Comparison of ENCODE assay signal across 22 mouse cellular contexts in genomic region chr6:147636464-147636863, GRCm38 (mm10).
A peak's percentile ranks its signal among the peaks of the same experiment; 100 is the strongest.
DNase-seq lines count a peak whose midpoint lies in the region; TF ChIP-seq lines count a peak whose summit lies in the region.
"Had no signal": no experiment of that assay in that cellular context is flagged by ENCODE, and none has a peak within 500 bp of the region (broad histone marks: within the 10 kb centered on the region; RNA-seq: fewer than 3 reads in every experiment).

No protein-coding gene starts in this region.

- H3K36me3 ChIP-seq in heart, adult 2 months (ENCODE audit: control insufficient read depth, insufficient read depth, low read length), result peaks cover 3% of the 10 kb centered on the region; the same call in 1 of the 2 replicates
- H3K36me3 ChIP-seq in midbrain, embryonic 10.5 days, result 0 out of 2 replicates have a peak, but pooled peaks cover 4% of the 10 kb centered on the region
- H3K36me3 ChIP-seq: embryonic facial prominence, embryonic 12.5 days; forebrain, embryonic 12.5 days had no signal

- H3K9me3 ChIP-seq in midbrain, embryonic 10.5 days (replicated peaks), result no peaks in the 10 kb centered on the region
- H3K9me3 ChIP-seq: embryonic facial prominence, embryonic 12.5 days; forebrain, embryonic 12.5 days; G1E; heart, embryonic 13.5 days; hindbrain, embryonic 13.5 days had no signal

- H3K4me1 ChIP-seq in heart, adult 2 months (ENCODE audit: control insufficient read depth, insufficient read depth, low read length), result peaks cover 3% of the 10 kb centered on the region
- H3K4me1 ChIP-seq in midbrain, embryonic 10.5 days, result peaks cover 2% of the 10 kb centered on the region; the same call in 1 of the 2 replicates
- H3K4me1 ChIP-seq: forebrain, embryonic 12.5 days; heart, embryonic 13.5 days; hindbrain, embryonic 13.5 days had no signal

- no peak for TF ChIP-seq EP300 in heart, adult 2 months (IDR thresholded peaks at IDR 0.05; ENCODE audit: insufficient read depth, low read depth, low read length)

- H3K4me3 ChIP-seq in heart, adult 2 months, result no peak overlapping the region
- no peak overlapping the region for H3K4me3 ChIP-seq in midbrain, embryonic 10.5 days
- H3K4me3 ChIP-seq: embryonic facial prominence, embryonic 12.5 days; forebrain, embryonic 12.5 days; gastrocnemius, adult 2 months; heart, embryonic 13.5 days; hindbrain, embryonic 13.5 days had no signal

- no peak for TF ChIP-seq CTCF in heart, adult 2 months (IDR thresholded peaks at IDR 0.05)

- 32% methylated on average over 5 of the region's 5 CpGs for WGBS in heart, adult 2 months
- WGBS in midbrain, embryonic 10.5 days, result 82% methylated on average over 5 of the region's 5 CpGs

- no peak for TF ChIP-seq POLR2A in heart, adult 2 months (IDR thresholded peaks at IDR 0.05; ENCODE audit: insufficient read depth, low read depth, low read length)

- intact Hi-C loops in heart, adult 2 months (cut with DNase I), result no loop called here
- intact Hi-C loops in heart, postnatal 25 days (cut with DNase I), result no loop called here
- intact Hi-C loops in heart, postnatal 10 days (cut with DNase I), result no loop called here

- no peaks in the 10 kb centered on the region; the same call in 1 of the 2 replicates for H3K27me3 ChIP-seq in heart, adult 2 months (ENCODE audit: control insufficient read depth, insufficient read depth, low read length)
- H3K27me3 ChIP-seq in midbrain, embryonic 10.5 days (ENCODE audit: low read depth, poor library complexity, severe bottlenecking), result no peaks in the 10 kb centered on the region
- H3K27me3 ChIP-seq: embryonic facial prominence, embryonic 12.5 days; forebrain, embryonic 12.5 days; heart, embryonic 13.5 days; hindbrain, embryonic 13.5 days had no signal

- H3K9ac ChIP-seq in heart, adult 2 months (ENCODE audit: low read depth, low read length), result no peak overlapping the region
- H3K9ac ChIP-seq: embryonic facial prominence, embryonic 12.5 days; forebrain, embryonic 12.5 days; forebrain, postnatal 0 days; heart, embryonic 13.5 days; hindbrain, embryonic 13.5 days had no signal

- H3K27ac ChIP-seq in heart, adult 2 months, result peak overlapping the region; percentile 33; the same call in 1 of the 2 replicates
- H3K27ac ChIP-seq in midbrain, embryonic 10.5 days (replicated peaks), result no peak overlapping the region
- H3K27ac ChIP-seq: embryonic facial prominence, embryonic 12.5 days; forebrain, embryonic 12.5 days; gastrocnemius, adult 2 months; heart, embryonic 13.5 days; hindbrain, embryonic 13.5 days; hindbrain, postnatal 0 days had no signal

- DNase-seq in heart, adult 2 months, result no peak
- DNase-seq in heart, postnatal 25 days (ENCODE audit: low spot score), result no peak
- peak; percentile 26 for DNase-seq in NIH3T3 (ENCODE audit: low read depth)
- peak; percentile 24 for DNase-seq in heart, postnatal 10 days
- peak; percentile 27 for DNase-seq in skeletal muscle tissue, adult 2 months (ENCODE audit: low read depth, low spot score)
- DNase-seq in midbrain, embryonic 10.5 days (ENCODE audit: low spot score), result no peak
- no peak for DNase-seq in right cerebral cortex, postnatal 25 days
- DNase-seq: adrenal gland, postnatal 14 days; cerebellum, adult 11-12 months; cerebellum, adult 9-10 months; cerebellum, postnatal 25 days; forebrain, postnatal 0 days; gastrocnemius, adult 2 months; gastrocnemius, postnatal 25 days; kidney, adult 11 months; kidney, adult 9 months had no signal

- H3K79me2 ChIP-seq in heart, adult 2 months (replicated peaks; ENCODE audit: control insufficient read depth, insufficient read depth, low read length), result no peaks in the 10 kb centered on the region

Comparison
In these comparisons a context has a peak if more than half of its experiments do, and no peak if none do; other contexts are left out.
1. DNase-seq: peak in NIH3T3 (single experiment), heart, postnatal 10 days (2 of 2) and skeletal muscle tissue, adult 2 months (single experiment); none in heart, adult 2 months (0 of 2), heart, postnatal 25 days (single experiment), midbrain, embryonic 10.5 days (single experiment) and right cerebral cortex, postnatal 25 days (single experiment).